Mouse (Mus musculus) neutrophil, adult 65 days (primary cell): ENCODE results near the gene Asb9. TPM values are rescaled to one million over a fixed set of nuclear protein-coding genes. Genes with fewer than 3 reads are reported as not detected.

Experiments
- total RNA-seq: library from RNA; stranded (reverse); gene quantifications from 2 replicates; pipeline ENCODE4 v1.2.4, GENCODE M21; 2023

Asb9 gene
- total RNA-seq, result not detected in 2 replicates

DNA sequence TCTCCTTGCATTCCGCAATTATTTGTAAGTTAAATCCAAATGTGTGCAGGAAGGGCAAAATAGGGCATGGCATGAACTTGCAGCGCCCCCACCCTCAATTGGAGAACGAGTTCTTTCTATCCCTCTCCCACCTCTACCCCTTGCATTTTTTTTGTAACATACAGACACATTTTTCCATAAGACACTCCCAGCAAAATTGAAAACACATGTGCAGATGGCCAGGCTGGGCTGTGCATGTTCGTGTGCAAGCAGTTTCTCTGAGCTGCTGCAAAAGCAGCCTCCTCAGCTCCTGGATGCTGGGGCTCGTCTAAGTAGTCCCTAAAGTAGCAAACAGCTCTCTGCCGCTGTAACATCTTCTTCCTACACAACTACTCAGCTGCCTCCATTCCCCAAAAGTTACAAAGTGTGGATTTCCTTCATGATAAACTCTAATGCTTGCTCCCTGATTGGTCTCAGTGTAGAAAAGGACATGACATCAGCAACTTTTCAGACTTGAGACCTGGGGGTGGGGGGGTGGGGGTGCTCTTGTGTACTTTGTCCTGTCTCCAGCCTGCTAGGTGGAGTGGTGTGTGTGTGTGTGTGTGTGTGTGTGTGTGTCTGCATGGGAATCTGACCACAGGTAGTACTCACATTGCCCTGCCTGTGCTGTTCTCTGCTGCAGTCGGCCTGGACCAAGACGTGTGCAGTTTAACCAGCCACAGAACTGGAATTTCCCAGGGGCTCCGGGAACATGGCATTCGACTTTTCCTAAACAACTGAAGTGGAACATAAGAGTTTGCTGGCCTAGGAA is at the start of gene Asb9:
Gene Asb9, plus strand, starts transcription at position 619 of the 790 bp plus-strand sequence.

Other genes starting within 250 kb of the Asb9 start
- 69.7 and 86.8 TPM in 2 replicates for gene Bmx, start 248.1 kb upstream of the Asb9 start, total RNA-seq
- 0.82 and 0.88 TPM in 2 replicates for gene Pir, start 237.0 kb upstream of the Asb9 start, total RNA-seq
- gene Vegfd, start 132.9 kb upstream of the Asb9 start, total RNA-seq, result not detected in 2 replicates
- 14.1 and 15.2 TPM in 2 replicates for gene Piga, start 86.5 kb upstream of the Asb9 start, total RNA-seq
- not detected in 2 replicates for gene Asb11, start 69.3 kb upstream of the Asb9 start, total RNA-seq